Mouse (Mus musculus) stomach, postnatal 0 days (tissue): Measurements from ENCODE around the gene Gm20894. TPM values are rescaled to one million over a fixed set of nuclear protein-coding genes. Genes with fewer than 3 reads are reported as not detected.
"Not testable (repeated sequence)": the region's sequence is repeated elsewhere in the genome, so short reads cannot be mapped to it uniquely, and the experiment has no call there.

Experiments used
- ATAC-seq: fragments of 200-750 bp; cut with Nextera tagmentation; 2 replicates; pipeline ENCODE4 v1.8.0; 2017; ENCODE audit not compliant: low FRiP score, low TSS enrichment
- DNase-seq: peaks from one replicate; pipeline ENCODE4 v3.0.0-alpha.2; 2016; ENCODE audit warnings: low spot score
- H3K27ac ChIP-seq: fragments of 300-500 bp; sonication (generic); replicated peaks from 2 replicates; pipeline ENCODE4 v1.5.1; 2014; ENCODE audit warnings: mild to moderate bottlenecking, control low read depth
- H3K27me3 ChIP-seq: fragments of 300-500 bp; sonication (generic); 2 replicates; pipeline ENCODE4 v1.6.1; 2014; ENCODE audit warnings: low read length; ENCODE audit not compliant: control insufficient read depth, insufficient read depth
- H3K36me3 ChIP-seq: fragments of 300-500 bp; sonication (generic); 2 replicates; pipeline ENCODE4 v1.6.1; 2014; ENCODE audit warnings: low read length, mixed read lengths; ENCODE audit not compliant: control insufficient read depth, insufficient read depth
- H3K4me1 ChIP-seq: fragments of 300-500 bp; sonication (generic); replicated peaks from 2 replicates; pipeline ENCODE4 v1.6.1; 2014; ENCODE audit warnings: antibody characterized with exemption; ENCODE audit not compliant: control insufficient read depth, insufficient read depth
- H3K4me2 ChIP-seq: fragments of 300-500 bp; sonication (generic); replicated peaks from 2 replicates; pipeline ENCODE4 v1.6.1; 2014; ENCODE audit warnings: low read depth, mild to moderate bottlenecking, control low read depth, moderate library complexity
- H3K4me3 ChIP-seq: fragments of 300-500 bp; sonication (generic); 2 replicates; pipeline ENCODE4 v1.5.1; 2014; ENCODE audit warnings: low read depth, low read length, control low read depth
- H3K9ac ChIP-seq: fragments of 300-500 bp; sonication (generic); 2 replicates; pipeline ENCODE4 v1.6.1; 2014; ENCODE audit warnings: mild to moderate bottlenecking, low read length, control low read depth, mixed read lengths
- H3K9me3 ChIP-seq: fragments of 300-500 bp; sonication (generic); 2 replicates; pipeline ENCODE4 v1.6.1; 2016; ENCODE audit warnings: low read length; ENCODE audit not compliant: control insufficient read depth
- WGBS: fragments of 180-500 bp; shearing (Covaris S2); extraction: QIAGEN DNeasy Blood & Tissue Kit; methylation state at CpG from one replicate; pipeline ENCODE4 v1.1.7; 2014; 5-methylcytosine and 5-hydroxymethylcytosine counted together
- polyA plus RNA-seq: library from polyadenylated mRNA; unstranded; fragments of >200 nt; fragmentation: Nextera tagmentation; extraction: Ambion mirVana; gene quantifications from 2 replicates; pipeline ENCODE4 v1.2.1, GENCODE M21; 2015

The Gm20894 gene
- not detected in 2 replicates for polyA plus RNA-seq

DNA sequence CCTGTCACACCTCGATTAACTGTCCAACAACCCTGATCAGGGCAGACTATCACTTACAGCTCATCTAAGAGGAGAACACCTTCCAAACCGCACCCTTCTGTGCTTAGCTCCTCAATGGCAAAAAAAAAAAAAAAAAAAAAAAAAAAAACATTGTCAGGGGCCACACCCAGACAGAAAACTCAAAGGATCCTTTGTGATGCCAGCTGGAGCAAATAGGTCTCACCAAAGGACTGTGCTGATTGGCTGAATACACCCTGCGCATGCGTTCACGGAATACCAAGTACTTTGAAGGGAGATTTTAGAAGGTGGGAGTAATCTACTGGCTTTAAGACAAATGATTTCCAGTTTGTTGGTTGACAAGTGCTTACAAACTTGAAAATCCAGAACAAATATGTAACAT, at the start of gene Gm20894:
TSS of gene Gm20894 (minus strand) at position 101 of the 400 bp plus-strand sequence.
- H3K27ac ChIP-seq, ATAC-seq, H3K36me3 ChIP-seq, DNase-seq, H3K4me1 ChIP-seq, H3K9ac ChIP-seq, H3K4me2 ChIP-seq, H3K27me3 ChIP-seq, H3K4me3 ChIP-seq, H3K9me3 ChIP-seq: not testable (repeated sequence)
- WGBS = no CpG with 5 or more reads among the region's 5 CpGs
